In the genomic region with DNA sequence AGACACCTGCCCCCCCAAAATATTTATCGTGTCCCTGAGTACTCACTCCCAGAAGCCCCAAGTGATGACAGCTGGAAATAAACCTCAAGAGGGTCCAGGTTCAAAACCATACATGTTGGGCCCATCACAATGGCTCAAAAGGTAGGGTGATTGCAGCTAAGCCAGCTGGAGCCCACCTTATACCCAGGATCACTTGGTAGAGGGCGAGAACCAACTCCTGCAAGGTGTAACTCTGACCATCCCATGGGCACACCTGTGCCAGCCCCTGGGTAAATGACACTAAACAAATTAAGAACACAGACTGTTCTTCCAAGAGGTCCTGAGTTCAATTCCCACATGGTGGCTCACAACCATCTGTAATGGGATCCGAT, we compare ENCODE assay signal across 8 mouse cellular contexts. TPM values are rescaled to one million over a fixed set of nuclear protein-coding genes. Genes with fewer than 3 reads are reported as not detected.
DNase-seq lines count a peak whose midpoint lies in the region; ATAC-seq and TF ChIP-seq lines count a peak whose summit lies in the region.

No protein-coding gene starts in this region.

- H3K9me3 ChIP-seq in embryonic facial prominence, embryonic 13.5 days: no peaks in the 10 kb centered on the region
- H3K9me3 ChIP-seq in intestine, embryonic 15.5 days: no peaks in the 10 kb centered on the region
- no peaks in the 10 kb centered on the region for H3K9me3 ChIP-seq in neural tube, embryonic 12.5 days

- DNase-seq in layer of hippocampus, adult 2 months (ENCODE audit: low spot score in 2 of 2): no peak
- no peak for DNase-seq in layer of hippocampus, postnatal 25 days (ENCODE audit: extremely low spot score in 1 of 2, low spot score in 1 of 2)
- DNase-seq in frontal cortex, postnatal 25 days (ENCODE audit: low spot score in 2 of 2): no peak
- no peak for DNase-seq in layer of hippocampus, adult 9-10 months (ENCODE audit: low spot score)

- H3K4me3 ChIP-seq in layer of hippocampus, adult 2 months: peak overlapping the region; percentile 62
- peak overlapping the region; percentile 79 for H3K4me3 ChIP-seq in embryonic facial prominence, embryonic 13.5 days
- peak overlapping the region; percentile 82 for H3K4me3 ChIP-seq in intestine, embryonic 15.5 days (replicated peaks)
- peak overlapping the region; percentile 85 for H3K4me3 ChIP-seq in neural tube, embryonic 12.5 days

- H3K4me2 ChIP-seq in embryonic facial prominence, embryonic 13.5 days: peak overlapping the region; percentile 88
- H3K4me2 ChIP-seq in intestine, embryonic 15.5 days (replicated peaks): peak overlapping the region; percentile 77
- peak overlapping the region; percentile 84 for H3K4me2 ChIP-seq in neural tube, embryonic 12.5 days (replicated peaks)

- H3K36me3 ChIP-seq in embryonic facial prominence, embryonic 13.5 days: peaks cover 17% of the 10 kb centered on the region
- 0 out of 2 replicates have a peak, but pooled peaks cover 5% of the 10 kb centered on the region for H3K36me3 ChIP-seq in intestine, embryonic 15.5 days
- peaks cover 9% of the 10 kb centered on the region for H3K36me3 ChIP-seq in neural tube, embryonic 12.5 days

- peak overlapping the region; percentile 50; the same call in 1 of the 2 replicates for H3K27ac ChIP-seq in layer of hippocampus, adult 2 months
- H3K27ac ChIP-seq in embryonic facial prominence, embryonic 13.5 days: peak overlapping the region; percentile 85
- H3K27ac ChIP-seq in intestine, embryonic 15.5 days: peak overlapping the region; percentile 56
- peak overlapping the region; percentile 53; the same call in 1 of the 2 replicates for H3K27ac ChIP-seq in neural tube, embryonic 12.5 days

- peak overlapping the region; percentile 69 for H3K9ac ChIP-seq in embryonic facial prominence, embryonic 13.5 days
- peak overlapping the region; percentile 39 for H3K9ac ChIP-seq in intestine, embryonic 15.5 days
- peak overlapping the region; percentile 49 for H3K9ac ChIP-seq in neural tube, embryonic 12.5 days

- peaks cover 30% of the 10 kb centered on the region for H3K4me1 ChIP-seq in embryonic facial prominence, embryonic 13.5 days
- H3K4me1 ChIP-seq in intestine, embryonic 15.5 days (replicated peaks): peaks cover 19% of the 10 kb centered on the region
- H3K4me1 ChIP-seq in neural tube, embryonic 12.5 days: peaks cover 20% of the 10 kb centered on the region

- no peak for TF ChIP-seq CTCF in layer of hippocampus, adult 2 months (conservative IDR thresholded peaks at IDR 0.05)

- ATAC-seq in embryonic facial prominence, embryonic 13.5 days (ENCODE audit: insufficient number of reproducible peaks, insufficient read depth, low FRiP score, low TSS enrichment, low read depth): no peak
- no peak for ATAC-seq in intestine, embryonic 15.5 days
- ATAC-seq in neural tube, embryonic 12.5 days (ENCODE audit: low FRiP score, low read depth): peak; percentile 9; the same call in 1 of the 2 replicates
- no peak for ATAC-seq in frontal cortex, adult (ENCODE audit: low TSS enrichment)

- no peaks in the 10 kb centered on the region for H3K27me3 ChIP-seq in embryonic facial prominence, embryonic 13.5 days
- H3K27me3 ChIP-seq in intestine, embryonic 15.5 days (replicated peaks): no peaks in the 10 kb centered on the region
- H3K27me3 ChIP-seq in neural tube, embryonic 12.5 days (replicated peaks): no peaks in the 10 kb centered on the region

- 56% methylated on average over 3 of the region's 3 CpGs for WGBS in embryonic facial prominence, embryonic 13.5 days
- WGBS in intestine, embryonic 15.5 days: 59% methylated on average over 3 of the region's 3 CpGs
- WGBS in neural tube, embryonic 12.5 days: 57% methylated on average over 3 of the region's 3 CpGs

RNA-seq across cellular contexts. Expression of a gene that starts 0.9 kb away (rescaled TPM):
- 10 to 100 TPM; 70.1 to 72.0 TPM for total RNA-seq in layer of hippocampus, adult 2 months (2021)
- 10 to 100 TPM; 65.9 to 66.6 TPM for total RNA-seq in layer of hippocampus, postnatal 25 days (2021)
- 102 and 119 TPM in 2 replicates for polyA plus RNA-seq in embryonic facial prominence, embryonic 13.5 days (2015; fragmentation: Nextera tagmentation; extraction: Ambion mirVana)
- 83.2 and 85.7 TPM in 2 replicates for polyA plus RNA-seq in intestine, embryonic 15.5 days (2015; fragmentation: Nextera tagmentation; extraction: Ambion mirVana)
- 136 and 138 TPM in 2 replicates for polyA plus RNA-seq in neural tube, embryonic 12.5 days (2016; fragmentation: Nextera tagmentation; extraction: Ambion mirVana)

RNA-seq across cellular contexts. Expression of a gene that starts 5.1 kb away (rescaled TPM):
- 10 to 100 TPM; 75.9 to 79.7 TPM for total RNA-seq in layer of hippocampus, adult 2 months (2021)
- 10 to 100 TPM; 79.1 to 87.1 TPM for total RNA-seq in layer of hippocampus, postnatal 25 days (2021)
- 67.8 and 71.8 TPM in 2 replicates for polyA plus RNA-seq in embryonic facial prominence, embryonic 13.5 days (2015; fragmentation: Nextera tagmentation; extraction: Ambion mirVana)
- 89.2 and 100 TPM in 2 replicates for polyA plus RNA-seq in intestine, embryonic 15.5 days (2015; fragmentation: Nextera tagmentation; extraction: Ambion mirVana)
- polyA plus RNA-seq in neural tube, embryonic 12.5 days (2016; fragmentation: Nextera tagmentation; extraction: Ambion mirVana): 75.6 and 77.9 TPM in 2 replicates

RNA-seq across cellular contexts. Expression of a gene that starts 5.1 kb away (rescaled TPM):
- total RNA-seq in layer of hippocampus, adult 2 months (2021): 1 to 10 TPM; 4.4 to 6.1 TPM
- 1 to 10 TPM; 2.6 to 3.7 TPM for total RNA-seq in layer of hippocampus, postnatal 25 days (2021)
- polyA plus RNA-seq in embryonic facial prominence, embryonic 13.5 days (2015; fragmentation: Nextera tagmentation; extraction: Ambion mirVana): 4.1 and 5.0 TPM in 2 replicates
- polyA plus RNA-seq in intestine, embryonic 15.5 days (2015; fragmentation: Nextera tagmentation; extraction: Ambion mirVana): 2.8 and 3.6 TPM in 2 replicates
- 5.0 and 5.3 TPM in 2 replicates for polyA plus RNA-seq in neural tube, embryonic 12.5 days (2016; fragmentation: Nextera tagmentation; extraction: Ambion mirVana)

RNA-seq across cellular contexts. Expression of a gene that starts 9.6 kb away (rescaled TPM):
- 1 to 10 TPM; 5.5 to 8.1 TPM for total RNA-seq in layer of hippocampus, adult 2 months (2021)
- 1 to 10 TPM; 3.2 to 4.7 TPM for total RNA-seq in layer of hippocampus, postnatal 25 days (2021)
- 1.2 and 1.5 TPM in 2 replicates for polyA plus RNA-seq in embryonic facial prominence, embryonic 13.5 days (2015; fragmentation: Nextera tagmentation; extraction: Ambion mirVana)
- polyA plus RNA-seq in intestine, embryonic 15.5 days (2015; fragmentation: Nextera tagmentation; extraction: Ambion mirVana): 1.4 TPM in 1 of 2 replicates, not detected in the other
- 2.3 and 2.5 TPM in 2 replicates for polyA plus RNA-seq in neural tube, embryonic 12.5 days (2016; fragmentation: Nextera tagmentation; extraction: Ambion mirVana)

RNA-seq across cellular contexts. Expression of a gene that starts 13.6 kb away (rescaled TPM):
- total RNA-seq in layer of hippocampus, adult 2 months (2021): 1 to 10 TPM; 1.6 to 2.4 TPM
- 1 to 10 TPM; 1.1 to 1.2 TPM for total RNA-seq in layer of hippocampus, postnatal 25 days (2021)
- polyA plus RNA-seq in embryonic facial prominence, embryonic 13.5 days (2015; fragmentation: Nextera tagmentation; extraction: Ambion mirVana): 1.0 and 1.2 TPM in 2 replicates
- 1.0 and 2.2 TPM in 2 replicates for polyA plus RNA-seq in intestine, embryonic 15.5 days (2015; fragmentation: Nextera tagmentation; extraction: Ambion mirVana)
- polyA plus RNA-seq in neural tube, embryonic 12.5 days (2016; fragmentation: Nextera tagmentation; extraction: Ambion mirVana): 0.80 and 1.1 TPM in 2 replicates
